Mouse (Mus musculus) megakaryocyte-erythroid progenitor cell, adult 5-6 weeks (primary cell): ENCODE data around the gene Prm3. TPM values are rescaled to one million over a fixed set of nuclear protein-coding genes. Genes with fewer than 3 reads are reported as not detected.

Source experiments
- total RNA-seq, 2 experiments: library from RNA; stranded (forward) in 1 of 2; stranded (reverse) in 1 of 2; fragments of 200-1000, 215-1000 nt in 1 of 2; fragments of >200 nt in 1 of 2; fragmentation: Nextera tagmentation in 1 of 2; gene quantifications; 2 replicates each; pipeline ENCODE4 v1.2.3; 2014 to 2017

Prm3 gene
- total RNA-seq, 2 experiments from 2014 or later = not detected

Other genes starting within 250 kb of the Prm3 start
- gene Dexi, start 247.9 kb downstream of the Prm3 start, total RNA-seq (2014; fragmentation: Nextera tagmentation) = 12.5 and 13.2 TPM in 2 replicates
- gene Dexi, start 247.9 kb downstream of the Prm3 start, total RNA-seq (2017) = 1.8 and 3.2 TPM in 2 replicates
- gene Clec16a, start 245.6 kb downstream of the Prm3 start, total RNA-seq (2014; fragmentation: Nextera tagmentation) = 13.2 and 20.9 TPM in 2 replicates
- gene Clec16a, start 245.6 kb downstream of the Prm3 start, total RNA-seq (2017) = 6.3 and 13.6 TPM in 2 replicates
- 0.39 and 1.4 TPM in 2 replicates for gene Socs1, start 5.4 kb downstream of the Prm3 start, total RNA-seq (2014; fragmentation: Nextera tagmentation)
- 0.80 and 1.1 TPM in 2 replicates for gene Socs1, start 5.4 kb downstream of the Prm3 start, total RNA-seq (2017)
- gene Tnp2, start 2.3 kb downstream of the Prm3 start, total RNA-seq (2014; fragmentation: Nextera tagmentation) = not detected in 2 replicates
- not detected in 2 replicates for gene Tnp2, start 2.3 kb downstream of the Prm3 start, total RNA-seq (2017)
- gene Prm2, start 5.2 kb upstream of the Prm3 start, total RNA-seq (2014; fragmentation: Nextera tagmentation) = not detected in 2 replicates
- not detected in 2 replicates for gene Prm2, start 5.2 kb upstream of the Prm3 start, total RNA-seq (2017)
- not detected in 2 replicates for gene Prm1, start 14.9 kb upstream of the Prm3 start, total RNA-seq (2014; fragmentation: Nextera tagmentation)
- gene Prm1, start 14.9 kb upstream of the Prm3 start, total RNA-seq (2017) = not detected in 2 replicates
- gene Gm11172, start 22.0 kb upstream of the Prm3 start, total RNA-seq (2014; fragmentation: Nextera tagmentation) = not detected in 2 replicates
- not detected in 2 replicates for gene Gm11172, start 22.0 kb upstream of the Prm3 start, total RNA-seq (2017)
- gene Rmi2, start 44.1 kb upstream of the Prm3 start, total RNA-seq (2014; fragmentation: Nextera tagmentation) = 1.3 and 6.6 TPM in 2 replicates
- gene Rmi2, start 44.1 kb upstream of the Prm3 start, total RNA-seq (2017) = 4.7 and 5.5 TPM in 2 replicates